Mouse (Mus musculus) lung, postnatal 0 days (tissue): ENCODE results near the gene Trim41.

Source experiments
- CTCF ChIP-seq: IDR thresholded peaks from 2 replicates; pipeline ENCODE4 v1.5.1; 2016; ENCODE audit warnings: antibody characterized with exemption, mild to moderate bottlenecking
- EP300 ChIP-seq: IDR thresholded peaks from 2 replicates; pipeline ENCODE4 v1.6.1; 2016; ENCODE audit warnings: antibody characterized with exemption, mild to moderate bottlenecking, control low read depth

GRCm38 (mm10) chr11:48788311-48789089, 28.7 kb downstream of the Trim41 start:
- TF ChIP-seq CTCF (peak; percentile 78), EP300 (0 out of 2 replicates have a peak, but pooled peaks have one; percentile 25)
